Mouse (Mus musculus): ENCODE results near the gene Klhdc10. TPM values are rescaled to one million over a fixed set of nuclear protein-coding genes. Genes with fewer than 3 reads are reported as not detected.

Gene Klhdc10
- polyA plus RNA-seq, 1 experiment, result 10.0 TPM

GRCm38 (mm10) chr6:30357561-30358177 lies 44.0 kb upstream of the Klhdc10 start:
- 23% methylated on average over 9 of the region's 9 CpGs for WGBS
- Histone ChIP-seq H3K4me3 (ENCODE audit: extremely low read depth, insufficient read depth, insufficient read length) (no peak overlapping the region), H3K36me3 (ENCODE audit: control insufficient read depth, insufficient read depth, low read length) (no peaks in the 10 kb centered on the region), H3K4me1 (ENCODE audit: control insufficient read depth, insufficient read depth, insufficient read length) (peaks cover 13% of the 10 kb centered on the region; the same call in 1 of the 2 replicates), H3K27ac (ENCODE audit: insufficient read depth, low read length) (no peak overlapping the region), H3K27me3 (ENCODE audit: control insufficient read depth, insufficient read depth, low read length) (no peaks in the 10 kb centered on the region)
- TF ChIP-seq POLR2A (IDR thresholded peaks at IDR 0.05; ENCODE audit: low read depth, low read length) (no peak), CTCF (IDR thresholded peaks at IDR 0.05; ENCODE audit: extremely low read depth, insufficient read depth, insufficient read length, insufficient replicate concordance) (peak; percentile 79; the same call in 1 of the 2 replicates)
- DNase-seq (ENCODE audit: low read depth in 1 of 2, low spot score in 2 of 2), result peak; percentile 69 to 76

GRCm38 (mm10) chr6:30359762-30360509 lies 41.7 kb upstream of the Klhdc10 start:
- DNase-seq (ENCODE audit: low read depth in 1 of 2, low spot score in 2 of 2), result no peak
- no peak for TF ChIP-seq CTCF (IDR thresholded peaks at IDR 0.05; ENCODE audit: extremely low read depth, insufficient read depth, insufficient read length, insufficient replicate concordance)
- no peak for TF ChIP-seq POLR2A (IDR thresholded peaks at IDR 0.05; ENCODE audit: low read depth, low read length)
- 81% methylated on average over 12 of the region's 12 CpGs for WGBS

GRCm38 (mm10) chr6:30363808-30364207 lies 37.9 kb upstream of the Klhdc10 start:
- no peaks in the 10 kb centered on the region for H3K27me3 ChIP-seq (ENCODE audit: control insufficient read depth, insufficient read depth, low read length)
- WGBS, result 72% methylated on average over 5 of the region's 5 CpGs
- no peak for DNase-seq (ENCODE audit: low read depth in 1 of 2, low spot score in 2 of 2)
- no peak overlapping the region for H3K4me3 ChIP-seq (ENCODE audit: extremely low read depth, insufficient read depth, insufficient read length)
- no peak overlapping the region for H3K27ac ChIP-seq (ENCODE audit: insufficient read depth, low read length)
- H3K4me1 ChIP-seq (ENCODE audit: control insufficient read depth, insufficient read depth, insufficient read length), result no peaks in the 10 kb centered on the region
- H3K36me3 ChIP-seq (ENCODE audit: control insufficient read depth, insufficient read depth, low read length), result peaks cover 16% of the 10 kb centered on the region
- no peak for TF ChIP-seq POLR2A (IDR thresholded peaks at IDR 0.05; ENCODE audit: low read depth, low read length)
- no peak for TF ChIP-seq CTCF (IDR thresholded peaks at IDR 0.05; ENCODE audit: extremely low read depth, insufficient read depth, insufficient read length, insufficient replicate concordance)

More at GRCm38 (mm10) chr6:30359762-30360509, 41.7 kb upstream of the Klhdc10 start:
- no peaks in the 10 kb centered on the region for H3K27me3 ChIP-seq (ENCODE audit: control insufficient read depth, insufficient read depth, low read length)
- H3K4me1 ChIP-seq (ENCODE audit: control insufficient read depth, insufficient read depth, insufficient read length), result peaks cover 7% of the 10 kb centered on the region; the same call in 1 of the 2 replicates
- H3K4me3 ChIP-seq (ENCODE audit: extremely low read depth, insufficient read depth, insufficient read length), result no peak overlapping the region
- H3K27ac ChIP-seq (ENCODE audit: insufficient read depth, low read length), result no peak overlapping the region
- peaks cover 3% of the 10 kb centered on the region; the same call in 1 of the 2 replicates for H3K36me3 ChIP-seq (ENCODE audit: control insufficient read depth, insufficient read depth, low read length)

- Histone ChIP-seq H3K27ac (ENCODE audit: insufficient read depth, low read length) (no peak overlapping the region), H3K36me3 (ENCODE audit: control insufficient read depth, insufficient read depth, low read length) (peaks cover 47% of the 10 kb centered on the region), H3K27me3 (ENCODE audit: control insufficient read depth, insufficient read depth, low read length) (no peaks in the 10 kb centered on the region), H3K4me1 (ENCODE audit: control insufficient read depth, insufficient read depth, insufficient read length) (no peaks in the 10 kb centered on the region), H3K4me3 (ENCODE audit: extremely low read depth, insufficient read depth, insufficient read length) (no peak overlapping the region)
- TF ChIP-seq CTCF (IDR thresholded peaks at IDR 0.05; ENCODE audit: extremely low read depth, insufficient read depth, insufficient read length, insufficient replicate concordance) (no peak), POLR2A (IDR thresholded peaks at IDR 0.05; ENCODE audit: low read depth, low read length) (no peak)
- no peak for DNase-seq (ENCODE audit: low read depth in 1 of 2, low spot score in 2 of 2)
- WGBS, result 84% methylated on average over 3 of the region's 3 CpGs
Observed at GRCm38 (mm10) chr6:30369291-30369690, 32.4 kb upstream of the Klhdc10 start.

- Histone ChIP-seq H3K27ac (ENCODE audit: insufficient read depth, low read length) (no peak overlapping the region), H3K4me3 (ENCODE audit: extremely low read depth, insufficient read depth, insufficient read length) (no peak overlapping the region), H3K27me3 (ENCODE audit: control insufficient read depth, insufficient read depth, low read length) (no peaks in the 10 kb centered on the region), H3K4me1 (ENCODE audit: control insufficient read depth, insufficient read depth, insufficient read length) (no peaks in the 10 kb centered on the region), H3K36me3 (ENCODE audit: control insufficient read depth, insufficient read depth, low read length) (peaks cover 49% of the 10 kb centered on the region)
- 94% methylated on average over 17 of the region's 17 CpGs for WGBS
- no peak for DNase-seq (ENCODE audit: low read depth in 1 of 2, low spot score in 2 of 2)
- TF ChIP-seq CTCF (IDR thresholded peaks at IDR 0.05; ENCODE audit: extremely low read depth, insufficient read depth, insufficient read length, insufficient replicate concordance), result no peak
- no peak for TF ChIP-seq POLR2A (IDR thresholded peaks at IDR 0.05; ENCODE audit: low read depth, low read length)
Observed at GRCm38 (mm10) chr6:30372627-30373369, 28.9 kb upstream of the Klhdc10 start.

- 93% methylated on average over 16 of the region's 16 CpGs for WGBS
- H3K4me3 ChIP-seq (ENCODE audit: extremely low read depth, insufficient read depth, insufficient read length), result no peak overlapping the region
- H3K27ac ChIP-seq (ENCODE audit: insufficient read depth, low read length), result no peak overlapping the region
- no peak for TF ChIP-seq POLR2A (IDR thresholded peaks at IDR 0.05; ENCODE audit: low read depth, low read length)
- no peak for TF ChIP-seq CTCF (IDR thresholded peaks at IDR 0.05; ENCODE audit: extremely low read depth, insufficient read depth, insufficient read length, insufficient replicate concordance)
- DNase-seq (ENCODE audit: low read depth in 1 of 2, low spot score in 2 of 2), result no peak
- no peaks in the 10 kb centered on the region for H3K4me1 ChIP-seq (ENCODE audit: control insufficient read depth, insufficient read depth, insufficient read length)
- no peaks in the 10 kb centered on the region for H3K27me3 ChIP-seq (ENCODE audit: control insufficient read depth, insufficient read depth, low read length)
- peaks cover 40% of the 10 kb centered on the region for H3K36me3 ChIP-seq (ENCODE audit: control insufficient read depth, insufficient read depth, low read length)
Observed at GRCm38 (mm10) chr6:30374731-30375510, 26.7 kb upstream of the Klhdc10 start.

Measured in spleen, adult 2 months (tissue).